Mouse (Mus musculus) stomach, embryonic 14.5 days (tissue): ENCODE measurements around the gene Mtmr12. TPM values are rescaled to one million over a fixed set of nuclear protein-coding genes. Genes with fewer than 3 reads are reported as not detected.

Experiments
- ATAC-seq: fragments of 200-750 bp; cut with Nextera tagmentation; 2 replicates; pipeline ENCODE4 v1.8.0; 2017; ENCODE audit warnings: low read depth, moderate TSS enrichment; ENCODE audit not compliant: insufficient number of reproducible peaks, insufficient read depth, low FRiP score
- H3K27ac ChIP-seq: fragments of 300-500 bp; sonication (generic); 2 replicates; pipeline ENCODE4 v1.5.1; 2014; ENCODE audit warnings: mild to moderate bottlenecking, low read length, moderate library complexity, mixed read lengths
- H3K27me3 ChIP-seq: fragments of 300-500 bp; sonication (generic); 2 replicates; pipeline ENCODE4 v1.6.1; 2014; ENCODE audit warnings: low read length, control low read depth, mixed read lengths; ENCODE audit not compliant: control insufficient read depth, insufficient read depth
- H3K36me3 ChIP-seq: fragments of 300-500 bp; sonication (generic); 2 replicates; pipeline ENCODE4 v1.6.1; 2014; ENCODE audit warnings: mild to moderate bottlenecking, control low read depth, low read length, moderate library complexity, mixed read lengths; ENCODE audit not compliant: control insufficient read depth, insufficient read depth
- H3K4me1 ChIP-seq: fragments of 300-500 bp; sonication (generic); 2 replicates; pipeline ENCODE4 v1.6.1; 2014; ENCODE audit warnings: low read length, control low read depth, mixed read lengths; ENCODE audit not compliant: control insufficient read depth, insufficient read depth
- H3K4me2 ChIP-seq: fragments of 300-500 bp; sonication (generic); replicated peaks from 2 replicates; pipeline ENCODE4 v1.6.1; 2014; ENCODE audit warnings: low read depth, low read length, control low read depth
- H3K4me3 ChIP-seq: fragments of 300-500 bp; sonication (generic); 2 replicates; pipeline ENCODE4 v1.5.1; 2014; ENCODE audit warnings: low read depth, low read length, control low read depth
- H3K9ac ChIP-seq: fragments of 300-500 bp; sonication (generic); replicated peaks from 2 replicates; pipeline ENCODE4 v1.6.1; 2014; ENCODE audit warnings: low read depth, mild to moderate bottlenecking, control low read depth, low read length, moderate library complexity, mixed read lengths
- H3K9me3 ChIP-seq: fragments of 300-500 bp; sonication (generic); 2 replicates; pipeline ENCODE4 v1.6.1; 2016; ENCODE audit warnings: low read depth, low read length, control low read depth; ENCODE audit not compliant: control insufficient read depth
- WGBS: fragments of 180-500 bp; shearing (Covaris S2); extraction: QIAGEN DNeasy Blood & Tissue Kit; methylation state at CpG from one replicate; pipeline ENCODE4 v1.1.7; 2014; 5-methylcytosine and 5-hydroxymethylcytosine counted together
- polyA plus RNA-seq: library from polyadenylated mRNA; unstranded; fragments of >200 nt; fragmentation: Nextera tagmentation; extraction: Ambion mirVana; gene quantifications from 2 replicates; pipeline ENCODE4 v1.2.1, GENCODE M21; 2014

Gene Mtmr12
- polyA plus RNA-seq, 1 experiment from 2014 or later = 22.0 TPM

DNA sequence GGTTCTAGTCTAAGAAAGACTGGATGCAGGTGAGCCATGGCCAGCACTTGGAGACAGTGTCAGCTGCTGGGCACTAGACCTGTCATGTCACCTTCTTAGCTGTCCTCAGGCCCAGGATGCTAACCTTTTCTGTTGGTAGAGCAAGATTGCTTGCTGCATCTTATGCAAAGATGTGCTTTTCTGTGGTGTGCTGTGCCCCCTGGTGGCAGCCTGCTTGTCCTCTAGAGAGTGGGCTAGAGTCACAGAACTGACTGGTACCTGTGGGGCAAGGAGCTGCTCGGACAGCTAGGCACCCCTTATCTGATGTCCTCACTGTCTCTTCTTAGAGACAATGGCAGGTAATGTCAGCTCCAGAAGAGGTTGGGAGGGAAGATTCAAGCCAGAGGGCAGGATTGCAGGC lies 63.2 kb downstream of the Mtmr12 start:
- ATAC-seq = no peak; the same call in 1 of the 2 replicates
- no peak overlapping the region for H3K27ac ChIP-seq
- peaks cover 45% of the 10 kb centered on the region for H3K36me3 ChIP-seq
- H3K27me3 ChIP-seq = no peaks in the 10 kb centered on the region
- H3K9ac ChIP-seq = no peak overlapping the region
- H3K4me1 ChIP-seq = no peaks in the 10 kb centered on the region
- no peak overlapping the region for H3K4me2 ChIP-seq
- H3K9me3 ChIP-seq = no peaks in the 10 kb centered on the region
- H3K4me3 ChIP-seq = no peak overlapping the region
- WGBS = 35% methylated on average over 1 of the region's 1 CpGs

GRCm38 (mm10) chr15:12271340-12271739 lies 66.5 kb downstream of the Mtmr12 start:
- ATAC-seq = no peak
- H3K27me3 ChIP-seq = no peaks in the 10 kb centered on the region
- no peak overlapping the region for H3K4me3 ChIP-seq
- 80% methylated on average over 9 of the region's 9 CpGs for WGBS
- H3K4me2 ChIP-seq = no peak overlapping the region
- no peak overlapping the region for H3K9ac ChIP-seq
- H3K27ac ChIP-seq = no peak overlapping the region
- peaks cover 19% of the 10 kb centered on the region for H3K36me3 ChIP-seq
- no peaks in the 10 kb centered on the region for H3K9me3 ChIP-seq
- H3K4me1 ChIP-seq = no peaks in the 10 kb centered on the region

- 82% methylated on average over 12 of the region's 12 CpGs for WGBS
- Histone ChIP-seq H3K4me2 (no peak overlapping the region), H3K27ac (no peak overlapping the region), H3K4me3 (no peak overlapping the region), H3K27me3 (no peaks in the 10 kb centered on the region), H3K36me3 (peaks cover 17% of the 10 kb centered on the region), H3K4me1 (no peaks in the 10 kb centered on the region), H3K9me3 (no peaks in the 10 kb centered on the region), H3K9ac (no peak overlapping the region)
- no peak for ATAC-seq
Observed at GRCm38 (mm10) chr15:12273325-12274052, 68.7 kb downstream of the Mtmr12 start.

DNA sequence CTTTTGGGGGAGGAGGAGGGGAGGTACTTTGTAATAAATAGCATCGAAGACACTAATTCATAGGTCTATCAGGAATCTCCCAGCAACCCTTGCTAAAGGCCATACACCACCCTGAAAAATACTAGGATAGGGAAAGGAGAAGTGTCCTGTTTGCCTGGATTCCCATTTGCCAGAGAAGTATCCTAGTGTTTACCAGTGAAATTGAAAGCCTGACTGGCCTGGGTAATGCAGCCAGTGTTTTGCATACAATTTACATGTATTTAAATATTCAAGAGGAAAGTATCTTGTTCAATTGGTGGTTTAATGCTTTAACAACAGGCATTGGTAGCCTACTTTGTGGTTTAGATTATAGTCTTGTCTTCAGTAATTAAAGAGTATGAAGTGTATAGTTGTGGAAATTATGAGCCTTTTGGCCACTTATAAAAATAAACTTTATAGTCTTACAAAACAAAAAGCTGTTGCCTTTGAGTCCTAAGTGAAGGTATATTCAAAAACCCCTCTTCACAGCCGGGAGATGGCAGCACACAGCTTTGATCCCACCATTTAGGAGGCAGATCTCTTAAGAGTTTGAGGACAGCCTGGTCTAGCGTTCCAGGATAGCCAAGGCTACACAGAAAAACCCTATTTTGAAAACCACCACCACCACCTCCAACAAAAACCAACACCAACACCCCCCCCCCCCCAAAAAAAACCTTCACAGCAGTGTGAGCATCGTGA lies 69.4 kb downstream of the Mtmr12 start:
- WGBS = 68% methylated on average over 4 of the region's 4 CpGs
- Histone ChIP-seq H3K4me3 (no peak overlapping the region), H3K9me3 (no peaks in the 10 kb centered on the region), H3K27me3 (no peaks in the 10 kb centered on the region), H3K36me3 (peaks cover 13% of the 10 kb centered on the region), H3K9ac (no peak overlapping the region), H3K4me2 (no peak overlapping the region), H3K27ac (no peak overlapping the region), H3K4me1 (no peaks in the 10 kb centered on the region)
- ATAC-seq = no peak

DNA sequence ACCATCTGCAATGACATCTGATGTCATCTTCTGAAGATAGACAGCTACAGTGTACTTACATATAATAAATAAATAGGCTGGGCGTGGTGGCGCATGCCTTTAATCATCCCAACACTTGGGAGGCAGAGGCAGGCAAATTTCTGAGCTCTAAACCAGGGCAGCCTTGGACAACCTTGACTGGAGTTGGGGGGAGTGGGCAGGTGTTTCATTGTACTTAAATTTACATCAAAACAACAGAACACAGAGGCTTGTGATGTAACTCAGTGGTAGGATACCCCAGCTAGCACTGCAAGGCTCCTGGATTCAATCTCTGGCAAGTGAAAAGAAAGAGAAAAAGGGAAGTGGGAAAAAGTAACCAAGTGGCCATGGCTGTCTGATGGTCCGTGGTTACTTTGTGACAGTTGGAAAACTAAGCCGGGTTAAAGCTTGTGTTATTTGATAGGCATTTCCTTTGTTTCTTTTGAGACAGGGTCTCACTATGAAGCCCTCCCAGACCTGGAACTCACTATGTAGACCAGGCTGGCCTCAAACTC lies 70.3 kb downstream of the Mtmr12 start:
- peaks cover 8% of the 10 kb centered on the region; the same call in 1 of the 2 replicates for H3K36me3 ChIP-seq
- no peak overlapping the region for H3K27ac ChIP-seq
- 84% methylated on average over 4 of the region's 4 CpGs for WGBS
- no peak for ATAC-seq
- H3K4me3 ChIP-seq = no peak overlapping the region
- H3K27me3 ChIP-seq = no peaks in the 10 kb centered on the region
- no peaks in the 10 kb centered on the region for H3K4me1 ChIP-seq
- H3K9me3 ChIP-seq = no peaks in the 10 kb centered on the region
- H3K9ac ChIP-seq = no peak overlapping the region
- no peak overlapping the region for H3K4me2 ChIP-seq

GRCm38 (mm10) chr15:12279816-12280215 lies 75.0 kb downstream of the Mtmr12 start:
- H3K9me3 ChIP-seq = no peaks in the 10 kb centered on the region
- no peaks in the 10 kb centered on the region for H3K4me1 ChIP-seq
- WGBS = 90% methylated on average over 1 of the region's 1 CpGs

GRCm38 (mm10) chr15:12284794-12285534 lies 80.1 kb downstream of the Mtmr12 start:
- no peak overlapping the region for H3K4me3 ChIP-seq
- no peaks in the 10 kb centered on the region for H3K36me3 ChIP-seq
- H3K9ac ChIP-seq = no peak overlapping the region
- H3K9me3 ChIP-seq = no peaks in the 10 kb centered on the region
- H3K27ac ChIP-seq = no peak overlapping the region
- H3K4me1 ChIP-seq = no peaks in the 10 kb centered on the region
- no peaks in the 10 kb centered on the region for H3K27me3 ChIP-seq
- H3K4me2 ChIP-seq = no peak overlapping the region
- ATAC-seq = no peak
- WGBS = 62% methylated on average over 6 of the region's 6 CpGs

More at GRCm38 (mm10) chr15:12279816-12280215, 75.0 kb downstream of the Mtmr12 start:
- H3K27ac ChIP-seq = no peak overlapping the region
- no peak overlapping the region for H3K4me2 ChIP-seq
- ATAC-seq = no peak
- no peak overlapping the region for H3K9ac ChIP-seq
- H3K4me3 ChIP-seq = no peak overlapping the region
- no peaks in the 10 kb centered on the region for H3K27me3 ChIP-seq
- no peaks in the 10 kb centered on the region for H3K36me3 ChIP-seq

DNA sequence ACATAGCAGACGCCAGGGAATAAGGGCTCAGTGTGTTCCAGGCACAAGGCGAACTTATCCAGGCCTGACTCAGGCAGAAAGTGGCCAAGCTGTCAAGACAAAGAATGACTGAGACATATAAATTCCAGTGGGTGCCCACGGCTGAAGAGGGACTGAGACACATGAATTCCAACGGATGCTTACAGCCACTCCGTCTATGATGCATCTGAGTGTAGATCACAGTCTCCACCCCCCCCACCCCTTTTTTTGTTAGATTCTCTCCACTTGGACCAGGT lies 80.6 kb downstream of the Mtmr12 start:
- no peak overlapping the region for H3K4me2 ChIP-seq
- no peaks in the 10 kb centered on the region for H3K27me3 ChIP-seq
- H3K27ac ChIP-seq = no peak overlapping the region
- no peaks in the 10 kb centered on the region for H3K36me3 ChIP-seq
- no peak for ATAC-seq
- H3K9ac ChIP-seq = no peak overlapping the region
- no peak overlapping the region for H3K4me3 ChIP-seq
- no peaks in the 10 kb centered on the region for H3K4me1 ChIP-seq
- H3K9me3 ChIP-seq = no peaks in the 10 kb centered on the region
- WGBS = 67% methylated on average over 5 of the region's 5 CpGs
